Mouse (Mus musculus): ENCODE data around the gene Gimap4. TPM values are rescaled to one million over a fixed set of nuclear protein-coding genes. Genes with fewer than 3 reads are reported as not detected.

The Gimap4 gene
- total RNA-seq (2021) (10 to 100 TPM; 40.3 to 50.9 TPM), polyA plus RNA-seq (2012; rRNA removed) (7.8 and 8.2 TPM in 2 replicates)
- long read RNA-seq, transcript Gimap4-202 (3 exons, 1,804 nt) = major isoform, 9 of 14 reads
- long read RNA-seq, partial matches to known transcripts = 2 of 14 reads
- long read RNA-seq, other reads (novel, unspliced or antisense) = 3 of 14 reads

DNA sequence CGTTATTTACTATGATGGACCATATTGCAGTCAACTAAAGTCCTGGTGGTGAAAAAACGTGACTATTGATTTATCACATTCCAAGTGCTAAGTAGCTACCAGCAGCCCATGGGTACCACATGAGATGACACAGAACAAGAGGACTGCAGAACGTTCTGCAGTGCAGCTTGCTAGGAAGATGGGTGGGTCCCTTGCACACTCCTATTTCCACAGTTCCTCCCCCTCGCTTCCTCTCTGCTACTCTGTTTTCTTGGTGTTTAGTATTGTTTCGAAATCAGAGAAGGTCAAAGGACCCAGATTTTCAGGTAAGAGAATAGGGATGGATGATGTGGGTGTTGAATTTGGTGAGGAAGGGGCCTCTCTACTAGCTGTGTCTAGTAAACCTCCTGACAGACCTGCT is at the start of gene Gimap4:
Gimap4 (plus strand) TSS at position 231 of the 400 bp plus-strand sequence.
- DNase-seq = no peak

GRCm38 (mm10) chr6:48635105-48635504 is 49.2 kb upstream of the Gimap4 start:
- DNase-seq = no peak

DNA sequence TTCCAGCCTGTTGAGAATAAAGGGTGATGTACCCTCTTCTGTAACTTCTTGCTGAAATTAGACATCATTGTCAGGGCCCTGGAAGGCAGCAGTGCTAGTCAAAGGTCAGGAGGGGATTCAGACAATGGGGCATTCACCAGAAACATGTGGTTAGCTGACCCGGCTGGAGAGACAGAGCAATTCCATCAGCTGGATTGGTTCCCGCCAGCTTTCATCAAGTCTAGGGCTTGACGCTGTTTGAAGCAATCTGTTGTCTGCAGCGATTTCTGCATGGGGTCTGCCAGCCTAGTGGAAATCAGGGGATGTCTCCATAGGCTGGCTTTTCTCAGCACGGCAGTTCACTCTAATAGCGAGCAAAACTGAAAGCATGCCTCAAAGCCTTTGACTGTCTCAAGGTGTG is 47.8 kb upstream of the Gimap4 start:
- no peak for DNase-seq

DNA sequence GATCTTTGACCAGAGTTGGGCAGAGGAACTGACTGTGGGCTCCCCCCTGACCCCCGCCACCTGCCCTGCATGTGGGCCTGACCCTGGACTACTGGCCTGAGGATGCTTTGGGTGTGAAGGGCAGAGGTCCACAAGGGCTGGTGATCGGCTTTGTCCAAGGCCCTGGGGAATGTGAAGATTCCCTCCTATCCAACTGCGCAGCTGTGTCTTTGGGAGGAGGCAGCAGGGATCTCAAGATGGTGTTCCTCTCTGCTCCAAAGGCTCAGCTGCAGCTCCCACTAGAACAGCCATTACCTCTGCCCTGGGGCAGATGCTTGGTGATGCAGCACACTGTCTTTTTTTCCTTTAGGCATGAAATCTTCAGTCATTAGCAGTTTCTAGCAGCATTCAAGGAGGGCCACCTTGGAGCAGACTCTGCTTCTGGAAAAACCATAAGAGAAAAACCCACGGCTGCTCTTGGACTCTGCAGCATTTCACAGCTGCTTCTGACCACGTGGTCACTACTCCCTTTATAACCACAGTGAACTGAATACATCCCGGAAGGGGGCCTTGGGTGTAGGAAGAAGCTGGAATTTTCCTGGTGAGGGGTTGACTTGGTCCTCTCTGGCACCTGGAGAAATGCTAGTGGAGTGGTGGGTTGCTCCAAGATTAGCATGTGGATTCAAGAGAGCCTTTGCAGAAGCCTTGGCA is 46.4 kb upstream of the Gimap4 start:
- no peak for DNase-seq

DNA sequence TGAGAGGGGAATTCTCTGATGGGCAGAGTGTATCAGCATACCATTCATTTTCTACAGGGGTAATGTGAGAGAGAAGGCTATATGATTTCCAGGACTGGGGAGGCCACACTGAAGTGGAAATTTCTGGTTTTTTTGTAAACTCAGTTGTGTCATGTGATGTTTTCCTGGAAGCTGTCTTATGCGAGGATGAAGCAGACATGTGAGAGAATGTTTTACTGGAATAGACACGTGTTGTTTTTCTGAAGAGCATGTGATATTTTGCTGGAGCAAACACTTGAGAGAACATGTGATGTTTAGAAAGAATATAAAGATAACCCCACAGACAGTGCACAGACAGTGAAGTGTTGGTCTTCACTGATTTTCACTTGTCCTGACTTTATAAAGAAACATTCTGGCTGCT is 45.8 kb upstream of the Gimap4 start:
- DNase-seq = no peak

- DNase-seq = no peak
Observed at GRCm38 (mm10) chr6:48641391-48641790, 43.0 kb upstream of the Gimap4 start.

GRCm38 (mm10) chr6:48642764-48643292 is 41.5 kb upstream of the Gimap4 start:
- DNase-seq = peak; percentile 30

DNA sequence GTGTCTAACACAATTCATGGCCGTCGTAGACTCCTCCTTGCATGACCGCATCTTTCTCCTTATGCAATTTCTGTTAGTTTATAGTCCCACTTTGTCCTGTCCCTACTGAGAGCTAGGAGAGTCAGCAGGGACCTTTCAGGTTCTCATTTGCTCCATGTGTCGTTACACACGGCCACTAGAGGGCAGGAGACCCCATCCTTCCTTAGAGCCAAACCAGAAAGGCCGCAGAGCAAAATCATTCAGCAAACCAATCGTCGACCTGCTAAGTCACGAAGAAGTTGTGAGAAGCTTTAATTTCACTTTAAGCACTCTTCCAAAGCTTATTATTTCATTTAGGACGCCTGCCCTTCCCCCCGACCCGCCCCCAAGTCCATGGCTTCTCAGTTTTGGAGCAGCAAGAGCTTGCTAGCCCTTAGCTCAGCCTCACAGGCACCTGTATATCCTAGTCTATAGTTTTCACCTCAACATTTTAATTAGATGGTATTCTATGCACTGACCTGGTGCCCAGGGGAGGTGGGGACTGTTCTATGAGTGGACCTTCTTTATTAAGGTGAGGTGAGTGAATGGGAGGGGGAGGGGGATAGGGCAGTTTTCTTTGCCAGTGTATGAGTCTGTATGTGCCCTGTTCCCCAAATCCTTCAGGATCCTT is 38.6 kb upstream of the Gimap4 start:
- peak; percentile 75 for DNase-seq

- no peak for DNase-seq
Observed at GRCm38 (mm10) chr6:48646309-48646690, 38.0 kb upstream of the Gimap4 start.

- DNase-seq = peak; percentile 63
Observed at GRCm38 (mm10) chr6:48646995-48647394, 37.4 kb upstream of the Gimap4 start, which contains the start of gene Gimap8. Gene Gimap8 (plus strand): TSS chr6:48647234.

DNA sequence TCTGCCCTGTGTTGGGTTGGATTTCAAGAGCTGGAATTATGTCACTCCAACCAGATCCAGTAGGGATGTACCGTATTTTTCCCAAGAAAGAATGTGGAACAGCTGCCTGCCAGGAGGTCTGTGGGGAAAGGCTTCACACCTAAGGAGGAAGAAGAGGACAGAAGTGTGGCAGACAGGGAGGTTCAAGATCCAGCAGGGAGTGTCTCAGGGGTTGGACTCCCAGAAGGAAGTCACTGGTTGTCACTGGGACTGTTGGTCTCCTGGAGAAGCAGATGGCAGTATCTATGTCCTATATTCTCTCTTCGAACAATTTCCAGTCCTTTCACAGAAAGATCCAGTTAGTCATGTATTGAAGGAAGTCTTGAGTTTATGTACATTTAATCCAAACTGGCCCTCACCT is 36.7 kb upstream of the Gimap4 start:
- no peak for DNase-seq

- DNase-seq = no peak
Observed at GRCm38 (mm10) chr6:48648779-48649178, 35.6 kb upstream of the Gimap4 start.

GRCm38 (mm10) chr6:48650041-48650440 is 34.3 kb upstream of the Gimap4 start:
- no peak for DNase-seq

- DNase-seq = no peak
Observed at GRCm38 (mm10) chr6:48658721-48659120, 25.6 kb upstream of the Gimap4 start.

DNA sequence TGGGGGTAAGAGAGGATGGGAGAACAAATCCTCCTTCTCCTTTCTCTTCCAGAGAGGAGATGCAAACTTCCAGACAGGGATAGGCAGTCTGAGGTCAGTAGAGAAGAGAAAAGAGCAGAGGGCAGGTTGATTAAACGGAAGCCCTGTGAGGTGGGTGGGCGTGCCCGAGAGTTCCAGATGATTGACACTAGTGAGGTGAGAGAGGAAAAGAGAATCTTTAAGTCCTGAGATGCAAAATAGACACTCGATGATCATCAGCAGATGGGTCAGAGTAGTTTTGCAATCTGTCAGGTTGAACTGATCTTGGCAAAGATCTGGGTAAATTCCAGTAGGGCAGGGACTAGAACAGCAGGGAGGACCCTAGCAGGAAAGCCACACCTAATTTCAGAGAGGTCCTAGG is 19.6 kb upstream of the Gimap4 start:
- no peak for DNase-seq

GRCm38 (mm10) chr6:48665471-48665870 is 18.9 kb upstream of the Gimap4 start:
- no peak for DNase-seq

GRCm38 (mm10) chr6:48666159-48666586 is 18.2 kb upstream of the Gimap4 start:
- DNase-seq = no peak

GRCm38 (mm10) chr6:48668022-48668421 is 16.3 kb upstream of the Gimap4 start:
- DNase-seq = no peak

- no peak for DNase-seq
Observed at GRCm38 (mm10) chr6:48669446-48669969, 14.8 kb upstream of the Gimap4 start.

DNA sequence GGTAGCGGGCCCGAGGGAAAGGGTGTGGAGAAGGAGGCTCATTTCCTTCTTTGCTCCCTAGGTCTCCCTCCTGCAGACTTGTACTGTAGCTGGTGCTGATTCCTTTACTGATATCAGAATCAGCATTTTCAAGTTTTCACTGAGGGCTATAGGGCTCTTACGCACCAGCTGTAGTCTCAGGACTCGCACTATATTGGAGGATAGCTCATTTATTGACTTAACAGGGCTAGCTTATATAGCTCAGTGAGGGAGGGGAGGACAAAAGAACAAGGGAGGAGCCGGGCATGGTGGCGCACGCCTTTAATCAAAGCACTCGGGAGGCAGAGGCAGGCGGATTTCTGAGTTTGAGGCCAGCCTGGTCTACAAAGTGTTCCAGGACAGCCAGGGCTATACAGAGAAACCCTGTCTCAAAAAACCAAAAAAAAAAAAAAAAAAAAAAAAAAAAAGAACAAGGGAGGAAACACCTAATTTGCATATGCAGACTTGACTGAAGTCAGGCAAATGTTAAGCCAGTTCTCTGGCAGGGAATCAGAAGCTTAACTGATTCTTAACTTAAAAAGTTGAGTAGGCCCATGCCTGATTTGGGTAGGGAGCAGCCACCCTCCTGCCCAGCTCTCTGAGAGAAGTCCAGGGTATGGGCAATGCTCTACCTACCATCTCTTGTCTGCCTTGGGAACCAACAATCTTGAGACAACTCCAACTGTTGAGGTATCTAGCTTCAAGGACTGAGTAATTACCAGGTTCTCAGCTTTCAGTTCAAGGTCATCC is 9.9 kb upstream of the Gimap4 start:
- DNase-seq = no peak

GRCm38 (mm10) chr6:48675400-48675930 is 8.9 kb upstream of the Gimap4 start:
- no peak for DNase-seq
